Mouse (Mus musculus): ENCODE data around the gene Kdr. TPM values are rescaled to one million over a fixed set of nuclear protein-coding genes. Genes with fewer than 3 reads are reported as not detected.

Kdr gene
- polyA plus RNA-seq, 1 experiment from 2014 or later, result 21.7 TPM

DNA sequence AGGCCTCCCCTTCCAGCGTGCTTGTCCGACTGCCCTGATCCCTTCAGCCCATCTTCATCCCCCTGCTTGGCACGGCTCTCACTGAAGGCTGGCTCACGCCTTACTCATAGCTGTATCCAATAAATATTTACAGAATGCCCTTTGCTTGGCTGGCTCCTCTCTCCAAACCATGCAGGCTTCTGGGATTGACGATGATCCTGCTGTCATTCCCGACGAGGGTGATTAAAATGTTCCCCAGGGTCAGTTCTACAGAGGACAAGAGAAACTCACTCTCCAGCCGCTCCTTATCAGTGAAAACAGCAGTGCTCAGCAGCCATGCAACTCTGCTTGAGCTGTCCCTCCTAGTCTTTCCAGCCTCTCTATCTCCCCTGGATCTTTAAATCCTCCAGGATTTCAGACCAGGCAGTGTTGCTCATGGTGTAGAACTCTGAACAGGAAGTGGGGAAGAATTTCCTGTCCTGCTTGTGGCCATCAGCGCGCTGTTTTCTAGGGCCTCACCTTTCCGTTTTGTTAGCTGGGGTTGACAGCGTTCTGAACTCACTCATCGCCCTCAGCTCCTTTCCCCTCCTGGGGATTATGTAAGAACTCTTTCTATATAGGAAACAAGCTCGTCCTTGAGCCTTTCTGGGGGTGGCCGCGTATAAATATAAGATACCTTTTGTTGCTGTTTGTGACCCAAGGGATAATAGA lies 77.9 kb downstream of the Kdr start:
- H3K9ac ChIP-seq (ENCODE audit: low read depth, low read length), result no peak overlapping the region
- no peak overlapping the region for H3K4me2 ChIP-seq (ENCODE audit: low read length)
- 0 out of 2 replicates have a peak, but pooled peaks cover 2% of the 10 kb centered on the region for H3K4me1 ChIP-seq (ENCODE audit: control insufficient read depth, insufficient read depth, low read depth, low read length)
- H3K9me3 ChIP-seq (ENCODE audit: control insufficient read depth, low read length), result no peaks in the 10 kb centered on the region
- no peak for ATAC-seq
- no peaks in the 10 kb centered on the region for H3K36me3 ChIP-seq (ENCODE audit: control insufficient read depth, insufficient read depth, low read length)
- no peaks in the 10 kb centered on the region for H3K27me3 ChIP-seq (replicated peaks; ENCODE audit: control insufficient read depth, insufficient read depth, low read length)
- no peak overlapping the region for H3K4me3 ChIP-seq (ENCODE audit: low read length)
- WGBS, result 64% methylated on average over 16 of the region's 16 CpGs
- H3K27ac ChIP-seq (ENCODE audit: low read depth, low read length), result no peak overlapping the region

- Histone ChIP-seq H3K4me1 (ENCODE audit: control insufficient read depth, insufficient read depth, low read depth, low read length) (0 out of 2 replicates have a peak, but pooled peaks cover 2% of the 10 kb centered on the region), H3K27me3 (replicated peaks; ENCODE audit: control insufficient read depth, insufficient read depth, low read length) (no peaks in the 10 kb centered on the region), H3K36me3 (ENCODE audit: control insufficient read depth, insufficient read depth, low read length) (no peaks in the 10 kb centered on the region), H3K9ac (ENCODE audit: low read depth, low read length) (no peak overlapping the region), H3K9me3 (ENCODE audit: control insufficient read depth, low read length) (no peaks in the 10 kb centered on the region), H3K4me2 (ENCODE audit: low read length) (no peak overlapping the region), H3K4me3 (ENCODE audit: low read length) (no peak overlapping the region), H3K27ac (ENCODE audit: low read depth, low read length) (no peak overlapping the region)
- WGBS, result 84% methylated on average over 3 of the region's 3 CpGs
- ATAC-seq, result no peak
Measured at GRCm38 (mm10) chr5:75895351-75895750, 82.9 kb downstream of the Kdr start.

DNA sequence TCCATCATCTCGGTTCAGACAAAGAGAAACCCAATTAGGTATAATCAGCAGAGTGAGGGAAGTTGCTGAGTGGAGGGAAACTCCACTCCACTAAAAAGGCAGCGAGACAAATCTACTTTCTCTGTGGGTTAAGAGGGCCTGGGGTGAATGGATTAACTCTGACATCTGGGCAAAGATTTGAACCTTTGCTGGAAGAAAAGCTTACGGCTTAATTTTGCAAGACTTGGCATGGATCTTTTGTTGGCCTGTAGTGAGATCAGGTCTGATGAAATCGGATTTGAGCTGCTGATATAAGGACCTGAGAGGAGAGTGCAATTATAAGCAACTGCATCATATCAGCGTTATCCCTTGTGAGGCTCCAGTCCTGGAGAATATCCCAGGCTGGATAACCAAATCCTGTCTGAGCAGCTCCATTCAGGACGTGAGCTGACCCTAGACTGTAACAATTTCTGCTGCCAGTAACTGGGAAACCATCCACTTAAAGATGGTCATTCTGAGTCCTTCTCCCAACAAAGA lies 85.2 kb downstream of the Kdr start:
- Histone ChIP-seq H3K27me3 (replicated peaks; ENCODE audit: control insufficient read depth, insufficient read depth, low read length) (no peaks in the 10 kb centered on the region), H3K4me1 (ENCODE audit: control insufficient read depth, insufficient read depth, low read depth, low read length) (0 out of 2 replicates have a peak, but pooled peaks cover 2% of the 10 kb centered on the region), H3K4me2 (ENCODE audit: low read length) (no peak overlapping the region), H3K27ac (ENCODE audit: low read depth, low read length) (no peak overlapping the region), H3K9me3 (ENCODE audit: control insufficient read depth, low read length) (no peaks in the 10 kb centered on the region), H3K4me3 (ENCODE audit: low read length) (no peak overlapping the region), H3K36me3 (ENCODE audit: control insufficient read depth, insufficient read depth, low read length) (no peaks in the 10 kb centered on the region), H3K9ac (ENCODE audit: low read depth, low read length) (no peak overlapping the region)
- WGBS, result 63% methylated on average over 6 of the region's 6 CpGs
- ATAC-seq, result no peak

Small RNA genes lying within 50 kb of the gene (microRNA-seq; reads per million reads assigned to microRNA genes)
- gene Gm25374, result not detected

Other genes starting within 250 kb of the Kdr start
- gene Srd5a3, start 161.8 kb upstream of the Kdr start, polyA plus RNA-seq (2015; fragmentation: Nextera tagmentation; extraction: Ambion mirVana), result 20.4 and 22.9 TPM in 2 replicates
- gene Tmem165, start 205.4 kb upstream of the Kdr start, polyA plus RNA-seq (2015; fragmentation: Nextera tagmentation; extraction: Ambion mirVana), result 42.8 and 46.3 TPM in 2 replicates